Mouse (Mus musculus) forebrain, embryonic 15.5 days (tissue): Measurements from ENCODE around the gene Rcl1. TPM values are rescaled to one million over a fixed set of nuclear protein-coding genes. Genes with fewer than 3 reads are reported as not detected.

ENCODE experiments used
- ATAC-seq: fragments of 200-750 bp; cut with Nextera tagmentation; replicated peaks from 2 replicates; pipeline ENCODE4 v1.8.0; 2017; ENCODE audit warnings: mild to moderate bottlenecking, moderate TSS enrichment, moderate library complexity
- H3K27ac ChIP-seq: fragments of 300-500 bp; sonication (generic); replicated peaks from 2 replicates; pipeline ENCODE4 v1.5.1; 2015; ENCODE audit warnings: mild to moderate bottlenecking, inconsistent platforms
- H3K27me3 ChIP-seq: fragments of 300-500 bp; sonication (generic); 2 replicates; pipeline ENCODE4 v1.6.1; 2015; ENCODE audit warnings: inconsistent platforms
- H3K36me3 ChIP-seq: fragments of 300-500 bp; sonication (generic); 2 replicates; pipeline ENCODE4 v1.6.1; 2015; ENCODE audit warnings: mild to moderate bottlenecking, inconsistent platforms
- H3K4me1 ChIP-seq: fragments of 300-500 bp; sonication (generic); 2 replicates; pipeline ENCODE4 v1.6.1; 2015; ENCODE audit warnings: inconsistent platforms
- H3K4me2 ChIP-seq: fragments of 300-500 bp; sonication (generic); replicated peaks from 2 replicates; pipeline ENCODE4 v1.6.1; 2015; ENCODE audit warnings: mild to moderate bottlenecking, inconsistent platforms
- H3K4me3 ChIP-seq: fragments of 300-500 bp; sonication (generic); 2 replicates; pipeline ENCODE4 v1.5.1; 2015; ENCODE audit warnings: mild to moderate bottlenecking, inconsistent platforms
- H3K9ac ChIP-seq: fragments of 300-500 bp; sonication (generic); replicated peaks from 2 replicates; pipeline ENCODE4 v1.6.1; 2015; ENCODE audit warnings: mild to moderate bottlenecking, inconsistent platforms
- H3K9me3 ChIP-seq: fragments of 300-500 bp; sonication (generic); 2 replicates; pipeline ENCODE4 v1.6.1; 2016; ENCODE audit warnings: inconsistent platforms
- WGBS: fragments of 180-500 bp; shearing (Covaris S2); methylation state at CpG from one replicate; pipeline ENCODE4 v1.1.7; 2015; ENCODE audit warnings: mixed read lengths; 5-methylcytosine and 5-hydroxymethylcytosine counted together
- polyA plus RNA-seq: library from polyadenylated mRNA; unstranded; fragments of >200 nt; fragmentation: Nextera tagmentation; extraction: Ambion mirVana; gene quantifications from 2 replicates; pipeline ENCODE4 v1.2.1, GENCODE M21; 2015

The Rcl1 gene
- polyA plus RNA-seq, 1 experiment from 2014 or later = 37.0 TPM

DNA sequence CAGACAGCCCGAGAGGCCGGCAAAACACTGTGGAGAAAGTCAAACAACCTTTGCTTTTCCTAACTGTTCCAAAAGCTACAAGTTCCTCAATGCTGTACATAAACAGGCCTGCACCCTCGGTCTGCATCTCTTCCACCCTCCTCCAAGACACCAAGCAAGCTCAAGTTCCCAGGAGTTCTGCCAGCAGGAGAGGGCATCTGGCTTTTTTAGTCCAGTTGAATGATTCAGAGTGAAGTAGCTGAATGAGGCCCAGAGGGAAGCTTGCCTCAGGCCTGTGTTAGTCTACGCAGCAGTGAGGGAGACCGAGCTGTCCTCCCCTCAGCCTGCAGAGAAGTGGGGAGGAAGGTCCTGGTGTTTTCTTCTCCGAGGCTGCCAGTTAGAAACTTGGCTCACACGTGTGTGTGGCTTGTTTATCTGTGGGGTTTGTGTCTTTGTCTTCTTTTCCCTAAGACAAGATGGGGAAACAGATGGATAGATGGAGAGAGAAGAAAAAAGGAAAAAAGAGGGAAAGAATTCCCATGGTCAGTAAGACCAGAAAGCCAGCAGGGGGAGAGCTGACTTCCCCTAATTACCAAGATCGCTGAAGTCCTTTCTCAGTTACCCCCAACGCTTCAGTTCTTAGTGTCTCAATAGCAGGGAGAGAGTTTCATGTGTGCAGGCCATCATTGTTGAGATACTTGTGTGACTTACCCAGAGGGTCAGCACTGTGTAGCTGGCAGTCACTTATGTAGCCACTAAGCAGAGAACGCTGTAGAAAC, 38.7 kb downstream of the Rcl1 start:
- H3K27me3 ChIP-seq = no peaks in the 10 kb centered on the region
- H3K4me3 ChIP-seq = no peak overlapping the region
- no peaks in the 10 kb centered on the region for H3K9me3 ChIP-seq
- H3K36me3 ChIP-seq = peaks cover 9% of the 10 kb centered on the region; the same call in 1 of the 2 replicates
- no peak overlapping the region for H3K4me2 ChIP-seq
- 75% methylated on average over 10 of the region's 10 CpGs for WGBS
- no peak overlapping the region for H3K27ac ChIP-seq
- H3K9ac ChIP-seq = no peak overlapping the region
- no peak for ATAC-seq
- H3K4me1 ChIP-seq = no peaks in the 10 kb centered on the region

DNA sequence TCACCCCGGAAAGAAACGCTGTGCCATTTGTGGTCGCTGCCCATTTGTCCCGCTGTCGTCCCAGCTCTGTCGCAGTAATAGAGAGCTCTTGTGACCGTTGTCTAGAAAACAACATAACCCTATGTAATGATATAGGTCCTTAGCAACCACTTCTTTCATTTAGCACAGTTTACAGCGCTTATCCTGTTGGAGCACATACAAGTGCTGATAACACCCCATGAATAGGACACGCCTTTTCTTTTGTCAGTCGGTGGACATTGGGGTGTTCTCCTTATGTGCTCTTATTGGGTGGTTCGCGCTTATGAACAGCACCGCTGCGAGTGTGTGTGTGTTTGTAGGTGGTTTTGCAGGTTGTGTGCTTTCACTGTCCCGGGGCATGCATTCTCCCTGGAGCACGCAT, 39.8 kb downstream of the Rcl1 start:
- H3K36me3 ChIP-seq = peaks cover 9% of the 10 kb centered on the region; the same call in 1 of the 2 replicates
- H3K27me3 ChIP-seq = no peaks in the 10 kb centered on the region
- no peak overlapping the region for H3K4me2 ChIP-seq
- no peaks in the 10 kb centered on the region for H3K9me3 ChIP-seq
- H3K27ac ChIP-seq = no peak overlapping the region
- no peak overlapping the region for H3K9ac ChIP-seq
- no peak overlapping the region for H3K4me3 ChIP-seq
- H3K4me1 ChIP-seq = no peaks in the 10 kb centered on the region
- no peak for ATAC-seq
- WGBS = 94% methylated on average over 16 of the region's 16 CpGs

DNA sequence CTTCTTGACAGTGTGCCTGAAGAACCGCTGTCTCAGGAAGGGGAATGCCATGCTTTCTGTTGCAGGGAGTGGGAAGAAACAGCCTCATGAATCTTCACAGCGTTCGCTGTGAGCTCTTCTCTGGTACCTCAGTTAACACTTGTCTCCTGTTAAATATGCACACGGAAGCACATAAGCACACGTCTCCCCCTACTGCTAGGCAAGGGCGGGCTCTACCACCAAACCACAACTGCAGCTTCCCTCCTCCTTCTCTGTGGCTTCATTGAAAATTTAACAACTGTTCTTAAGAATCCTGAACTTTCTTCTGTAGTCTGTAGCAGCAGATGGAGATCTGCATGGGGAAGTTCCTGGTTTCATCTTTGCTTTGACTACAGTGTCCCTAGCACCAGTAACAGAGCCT, 41.1 kb downstream of the Rcl1 start:
- H3K4me2 ChIP-seq = no peak overlapping the region
- WGBS = 87% methylated on average over 6 of the region's 6 CpGs
- no peak overlapping the region for H3K27ac ChIP-seq
- no peaks in the 10 kb centered on the region for H3K9me3 ChIP-seq
- H3K9ac ChIP-seq = no peak overlapping the region
- H3K4me3 ChIP-seq = no peak overlapping the region
- H3K27me3 ChIP-seq = no peaks in the 10 kb centered on the region
- no peaks in the 10 kb centered on the region for H3K4me1 ChIP-seq
- ATAC-seq = no peak
- H3K36me3 ChIP-seq = peaks cover 9% of the 10 kb centered on the region; the same call in 1 of the 2 replicates

DNA sequence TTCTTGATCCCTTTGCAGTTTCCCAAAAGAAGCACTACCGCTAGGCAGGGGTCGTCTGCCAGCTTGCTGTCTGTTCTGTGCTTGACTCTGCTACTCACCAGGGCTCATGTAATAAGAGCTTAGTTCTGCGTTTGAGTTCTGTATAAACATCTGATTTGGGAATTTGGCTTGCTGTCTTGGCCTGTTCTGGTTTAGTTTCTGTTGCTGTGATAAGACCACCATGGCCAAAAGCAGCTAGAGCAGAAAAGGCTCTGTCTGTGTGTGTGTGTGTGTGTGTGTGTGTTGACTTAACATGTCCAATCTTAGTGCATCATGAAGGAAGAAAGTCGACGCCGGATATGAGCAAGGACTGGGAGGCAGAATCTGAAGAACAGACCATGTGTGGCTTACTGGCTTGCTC, 44.2 kb downstream of the Rcl1 start:
- Histone ChIP-seq H3K4me3 (no peak overlapping the region), H3K9me3 (no peaks in the 10 kb centered on the region), H3K27me3 (no peaks in the 10 kb centered on the region), H3K36me3 (peaks cover 9% of the 10 kb centered on the region; the same call in 1 of the 2 replicates), H3K4me1 (no peaks in the 10 kb centered on the region), H3K27ac (no peak overlapping the region), H3K9ac (no peak overlapping the region), H3K4me2 (no peak overlapping the region)
- WGBS = 89% methylated on average over 6 of the region's 6 CpGs
- no peak for ATAC-seq

- no peaks in the 10 kb centered on the region for H3K9me3 ChIP-seq
- H3K9ac ChIP-seq = no peak overlapping the region
- no peak overlapping the region for H3K27ac ChIP-seq
- 85% methylated on average over 9 of the region's 9 CpGs for WGBS
- no peaks in the 10 kb centered on the region for H3K4me1 ChIP-seq
- ATAC-seq = no peak
- H3K4me2 ChIP-seq = no peak overlapping the region
- no peak overlapping the region for H3K4me3 ChIP-seq
- H3K36me3 ChIP-seq = peaks cover 9% of the 10 kb centered on the region; the same call in 1 of the 2 replicates
- no peaks in the 10 kb centered on the region for H3K27me3 ChIP-seq
Observed at GRCm38 (mm10) chr19:29146820-29147219, 45.6 kb downstream of the Rcl1 start.

DNA sequence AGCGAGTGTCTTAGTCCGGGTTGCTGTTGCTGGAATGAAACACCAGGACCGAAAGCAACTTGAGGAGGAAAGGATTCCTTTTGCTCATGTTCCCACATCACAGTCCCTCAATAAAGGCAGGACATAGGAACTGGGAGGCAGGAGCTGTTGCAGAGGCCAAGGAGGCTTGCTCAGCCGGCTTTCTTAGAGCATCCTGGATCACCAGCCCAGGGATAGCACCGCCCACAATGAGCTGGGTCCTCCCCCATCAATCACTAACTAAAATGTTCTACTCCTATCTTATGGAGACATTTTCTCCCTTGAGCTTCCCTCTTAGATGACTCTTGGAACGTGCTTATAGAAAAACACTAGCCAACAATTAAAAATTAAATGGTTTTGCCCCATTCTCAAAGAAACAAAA, 48.4 kb downstream of the Rcl1 start:
- WGBS = 78% methylated on average over 6 of the region's 6 CpGs
- Histone ChIP-seq H3K27me3 (no peaks in the 10 kb centered on the region), H3K36me3 (no peaks in the 10 kb centered on the region), H3K9me3 (no peaks in the 10 kb centered on the region), H3K9ac (no peak overlapping the region), H3K4me3 (no peak overlapping the region), H3K27ac (no peak overlapping the region), H3K4me2 (no peak overlapping the region), H3K4me1 (no peaks in the 10 kb centered on the region)
- no peak for ATAC-seq

DNA sequence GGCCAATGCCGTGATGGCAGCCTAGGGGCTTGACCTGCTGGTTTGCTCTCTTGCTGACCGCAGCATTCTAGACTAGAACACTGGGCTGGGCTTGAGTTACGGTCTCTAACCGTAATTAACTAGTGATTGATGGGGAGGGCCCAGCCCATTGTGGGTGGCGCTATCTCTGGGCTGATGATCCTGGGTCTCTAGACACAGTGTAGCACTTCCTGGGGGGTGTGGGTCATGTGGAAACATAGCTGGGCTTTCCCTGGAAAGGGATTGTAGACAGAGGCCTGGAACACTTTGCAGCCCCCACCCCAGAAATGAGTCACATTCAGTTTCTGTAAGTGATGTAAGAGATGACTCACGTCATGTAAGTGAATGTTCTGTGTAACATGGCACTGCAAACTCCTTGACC, 48.9 kb downstream of the Rcl1 start:
- no peaks in the 10 kb centered on the region for H3K9me3 ChIP-seq
- no peak overlapping the region for H3K9ac ChIP-seq
- no peak overlapping the region for H3K27ac ChIP-seq
- WGBS = 85% methylated on average over 6 of the region's 6 CpGs
- H3K27me3 ChIP-seq = no peaks in the 10 kb centered on the region
- H3K4me3 ChIP-seq = no peak overlapping the region
- no peak overlapping the region for H3K4me2 ChIP-seq
- no peaks in the 10 kb centered on the region for H3K36me3 ChIP-seq
- H3K4me1 ChIP-seq = no peaks in the 10 kb centered on the region
- ATAC-seq = no peak

GRCm38 (mm10) chr19:29151443-29151842, 50.3 kb downstream of the Rcl1 start:
- WGBS = 83% methylated on average over 2 of the region's 2 CpGs
- no peaks in the 10 kb centered on the region for H3K36me3 ChIP-seq
- H3K4me3 ChIP-seq = no peak overlapping the region
- no peak overlapping the region for H3K27ac ChIP-seq
- no peak for ATAC-seq
- H3K9me3 ChIP-seq = no peaks in the 10 kb centered on the region
- H3K4me2 ChIP-seq = no peak overlapping the region
- H3K4me1 ChIP-seq = no peaks in the 10 kb centered on the region
- H3K27me3 ChIP-seq = no peaks in the 10 kb centered on the region
- H3K9ac ChIP-seq = no peak overlapping the region

- Histone ChIP-seq H3K27me3 (no peaks in the 10 kb centered on the region), H3K27ac (no peak overlapping the region), H3K4me3 (no peak overlapping the region), H3K36me3 (no peaks in the 10 kb centered on the region), H3K4me2 (no peak overlapping the region), H3K9me3 (no peaks in the 10 kb centered on the region), H3K4me1 (no peaks in the 10 kb centered on the region), H3K9ac (no peak overlapping the region)
- ATAC-seq = no peak
- WGBS = 76% methylated on average over 3 of the region's 3 CpGs
Observed at GRCm38 (mm10) chr19:29155552-29155951, 54.4 kb downstream of the Rcl1 start.

DNA sequence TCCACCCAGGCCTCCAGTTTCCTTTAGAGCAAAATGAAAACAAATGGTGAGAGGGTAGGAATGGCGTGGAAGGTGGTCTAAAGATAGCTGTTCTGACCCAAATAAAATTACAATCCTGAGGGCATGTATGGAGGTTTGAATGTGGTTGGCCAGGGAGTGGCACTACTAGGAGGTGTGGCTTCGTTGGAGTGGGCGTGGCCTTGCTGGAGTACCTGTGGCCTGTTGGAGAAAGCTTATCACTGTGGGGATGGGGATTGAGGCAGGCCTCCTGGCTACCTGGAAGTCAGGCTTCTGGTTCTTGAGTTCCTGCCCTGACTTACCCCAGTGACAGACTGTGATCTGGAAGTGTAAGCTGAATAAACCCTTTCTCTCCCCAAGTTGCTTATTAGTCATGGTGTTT, 55.2 kb downstream of the Rcl1 start:
- H3K27ac ChIP-seq = no peak overlapping the region
- H3K4me1 ChIP-seq = no peaks in the 10 kb centered on the region
- H3K9me3 ChIP-seq = no peaks in the 10 kb centered on the region
- H3K27me3 ChIP-seq = no peaks in the 10 kb centered on the region
- H3K36me3 ChIP-seq = no peaks in the 10 kb centered on the region
- ATAC-seq = no peak
- no peak overlapping the region for H3K4me3 ChIP-seq
- 70% methylated on average over 3 of the region's 3 CpGs for WGBS
- H3K4me2 ChIP-seq = no peak overlapping the region
- no peak overlapping the region for H3K9ac ChIP-seq

GRCm38 (mm10) chr19:29157678-29158466, 56.7 kb downstream of the Rcl1 start:
- H3K9ac ChIP-seq = no peak overlapping the region
- WGBS = 91% methylated on average over 5 of the region's 5 CpGs
- ATAC-seq = no peak
- no peak overlapping the region for H3K27ac ChIP-seq
- H3K9me3 ChIP-seq = no peaks in the 10 kb centered on the region
- H3K27me3 ChIP-seq = no peaks in the 10 kb centered on the region
- H3K4me2 ChIP-seq = no peak overlapping the region
- no peak overlapping the region for H3K4me3 ChIP-seq
- H3K4me1 ChIP-seq = no peaks in the 10 kb centered on the region
- H3K36me3 ChIP-seq = no peaks in the 10 kb centered on the region

- no peak overlapping the region for H3K4me2 ChIP-seq
- no peak overlapping the region for H3K4me3 ChIP-seq
- no peaks in the 10 kb centered on the region for H3K4me1 ChIP-seq
- H3K9me3 ChIP-seq = no peaks in the 10 kb centered on the region
- ATAC-seq = no peak
- H3K36me3 ChIP-seq = no peaks in the 10 kb centered on the region
- no peak overlapping the region for H3K27ac ChIP-seq
- 79% methylated on average over 3 of the region's 3 CpGs for WGBS
- H3K9ac ChIP-seq = no peak overlapping the region
- no peaks in the 10 kb centered on the region for H3K27me3 ChIP-seq
Observed at GRCm38 (mm10) chr19:29158486-29158885, 57.3 kb downstream of the Rcl1 start.
